Mouse (Mus musculus) midbrain, embryonic 15.5 days (tissue): ENCODE data around the gene Hcrtr1. TPM values are rescaled to one million over a fixed set of nuclear protein-coding genes. Genes with fewer than 3 reads are reported as not detected.
A peak's percentile ranks its signal among the peaks of the same experiment; 100 is the strongest.

Experiments used
- ATAC-seq: fragments of 200-750 bp; cut with Nextera tagmentation; replicated peaks from 2 replicates; pipeline ENCODE4 v1.8.0; 2017; ENCODE audit warnings: moderate TSS enrichment
- H3K27ac ChIP-seq: fragments of 300-500 bp; sonication (generic); 2 replicates; pipeline ENCODE4 v1.5.1; 2015; ENCODE audit warnings: mild to moderate bottlenecking, inconsistent platforms
- H3K27me3 ChIP-seq: fragments of 300-500 bp; sonication (generic); replicated peaks from 2 replicates; pipeline ENCODE4 v1.6.1; 2015; ENCODE audit warnings: inconsistent platforms
- H3K36me3 ChIP-seq: fragments of 300-500 bp; sonication (generic); replicated peaks from 2 replicates; pipeline ENCODE4 v1.6.1; 2015; ENCODE audit warnings: inconsistent platforms
- H3K4me1 ChIP-seq: fragments of 300-500 bp; sonication (generic); 2 replicates; pipeline ENCODE4 v1.6.1; 2015; ENCODE audit warnings: inconsistent platforms
- H3K4me2 ChIP-seq: fragments of 300-500 bp; sonication (generic); 2 replicates; pipeline ENCODE4 v1.6.1; 2015; ENCODE audit warnings: inconsistent platforms, mild to moderate bottlenecking, moderate library complexity
- H3K4me3 ChIP-seq: fragments of 300-500 bp; sonication (generic); 2 replicates; pipeline ENCODE4 v1.5.1; 2015; ENCODE audit warnings: mild to moderate bottlenecking, inconsistent platforms
- H3K9ac ChIP-seq: fragments of 300-500 bp; sonication (generic); 2 replicates; pipeline ENCODE4 v1.6.1; 2015; ENCODE audit warnings: mild to moderate bottlenecking, inconsistent platforms
- H3K9me3 ChIP-seq: fragments of 300-500 bp; sonication (generic); 2 replicates; pipeline ENCODE4 v1.6.1; 2016; ENCODE audit warnings: inconsistent platforms
- WGBS: fragments of 180-500 bp; shearing (Covaris S2); methylation state at CpG from one replicate; pipeline ENCODE4 v1.1.7; 2015; ENCODE audit warnings: mixed read lengths; 5-methylcytosine and 5-hydroxymethylcytosine counted together
- polyA plus RNA-seq: library from polyadenylated mRNA; unstranded; fragments of >200 nt; fragmentation: Nextera tagmentation; extraction: Ambion mirVana; gene quantifications from 2 replicates; pipeline ENCODE4 v1.2.1, GENCODE M21; 2015

Gene Hcrtr1
- polyA plus RNA-seq, 1 experiment from 2014 or later, result 3.3 TPM

- no peak overlapping the region for H3K4me3 ChIP-seq
- H3K27ac ChIP-seq, result no peak overlapping the region
- peaks cover 20% of the 10 kb centered on the region for H3K27me3 ChIP-seq
- H3K36me3 ChIP-seq, result no peaks in the 10 kb centered on the region
- ATAC-seq, result no peak
- H3K4me2 ChIP-seq, result no peak overlapping the region
- no peaks in the 10 kb centered on the region for H3K9me3 ChIP-seq
- peaks cover 20% of the 10 kb centered on the region for H3K4me1 ChIP-seq
- 82% methylated on average over 18 of the region's 18 CpGs for WGBS
- no peak overlapping the region for H3K9ac ChIP-seq
These were observed 26.9 kb upstream of the Hcrtr1 start for GRCm38 (mm10) chr4:130166061-130166460.

DNA sequence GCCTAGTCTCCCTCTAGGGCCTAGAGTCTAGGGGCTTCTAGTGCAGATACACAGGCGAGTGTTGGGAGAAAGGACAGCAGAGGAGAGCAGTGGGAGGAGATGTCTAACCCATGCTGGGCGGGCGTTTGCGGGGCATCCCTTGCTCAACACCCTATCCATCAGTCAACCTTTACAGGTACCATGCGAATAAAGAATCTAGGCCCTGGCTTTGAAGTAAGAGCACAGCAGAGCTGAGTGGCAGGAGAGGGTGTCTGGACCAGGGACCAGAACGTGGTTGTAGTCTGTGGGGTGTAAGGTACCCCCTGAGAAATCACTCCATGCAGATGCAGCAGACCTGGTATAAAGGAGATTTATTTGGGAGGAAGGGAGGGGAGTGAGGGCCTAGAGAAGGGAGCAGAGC lies 25.0 kb upstream of the Hcrtr1 start:
- WGBS, result 78% methylated on average over 6 of the region's 6 CpGs
- H3K27me3 ChIP-seq, result peaks cover 20% of the 10 kb centered on the region
- no peaks in the 10 kb centered on the region for H3K9me3 ChIP-seq
- no peak overlapping the region for H3K9ac ChIP-seq
- no peaks in the 10 kb centered on the region for H3K36me3 ChIP-seq
- peaks cover 20% of the 10 kb centered on the region for H3K4me1 ChIP-seq
- no peak overlapping the region for H3K27ac ChIP-seq
- H3K4me3 ChIP-seq, result no peak overlapping the region
- no peak overlapping the region for H3K4me2 ChIP-seq
- ATAC-seq, result no peak

- ATAC-seq, result no peak
- Histone ChIP-seq H3K4me2 (peak overlapping the region; percentile 34), H3K36me3 (no peaks in the 10 kb centered on the region), H3K4me1 (peaks cover 20% of the 10 kb centered on the region), H3K9me3 (no peaks in the 10 kb centered on the region), H3K27ac (no peak overlapping the region), H3K27me3 (peaks cover 20% of the 10 kb centered on the region), H3K4me3 (no peak overlapping the region), H3K9ac (no peak overlapping the region)
- WGBS, result 10% methylated on average over 19 of the region's 20 CpGs
These were observed 24.3 kb upstream of the Hcrtr1 start for GRCm38 (mm10) chr4:130163391-130163861.

DNA sequence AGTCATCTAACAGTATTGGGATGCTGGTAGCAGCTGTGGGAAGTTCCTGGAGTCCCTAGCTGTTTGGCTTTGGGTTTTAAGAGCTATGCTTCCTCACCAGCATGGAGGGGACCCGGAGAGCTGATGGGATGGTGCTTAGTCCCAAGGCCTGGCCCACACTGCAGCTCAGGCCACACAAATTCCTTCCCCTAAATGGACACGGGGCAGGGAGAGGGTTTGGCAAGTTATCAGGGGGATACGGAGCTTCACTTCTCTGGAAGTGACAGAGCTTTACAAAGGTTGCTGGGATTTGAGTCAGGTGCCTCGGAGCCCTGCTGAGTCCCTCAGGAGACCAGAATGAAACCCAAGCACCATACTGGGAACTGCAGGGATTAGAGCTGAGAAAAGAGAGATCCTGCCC lies 22.2 kb upstream of the Hcrtr1 start:
- Histone ChIP-seq H3K36me3 (no peaks in the 10 kb centered on the region), H3K4me2 (no peak overlapping the region), H3K9me3 (no peaks in the 10 kb centered on the region), H3K4me3 (no peak overlapping the region), H3K27me3 (peaks cover 16% of the 10 kb centered on the region), H3K27ac (no peak overlapping the region), H3K9ac (no peak overlapping the region), H3K4me1 (peaks cover 10% of the 10 kb centered on the region)
- WGBS, result 21% methylated on average over 4 of the region's 4 CpGs
- ATAC-seq, result no peak

GRCm38 (mm10) chr4:130156812-130157371 lies 17.7 kb upstream of the Hcrtr1 start:
- Histone ChIP-seq H3K27me3 (peaks cover 4% of the 10 kb centered on the region), H3K4me3 (no peak overlapping the region), H3K4me2 (no peak overlapping the region), H3K4me1 (no peaks in the 10 kb centered on the region), H3K27ac (no peak overlapping the region), H3K9me3 (no peaks in the 10 kb centered on the region), H3K9ac (no peak overlapping the region), H3K36me3 (no peaks in the 10 kb centered on the region)
- no peak for ATAC-seq
- 75% methylated on average over 12 of the region's 12 CpGs for WGBS

GRCm38 (mm10) chr4:130154250-130154649 lies 15.1 kb upstream of the Hcrtr1 start:
- no peaks in the 10 kb centered on the region for H3K9me3 ChIP-seq
- 90% methylated on average over 3 of the region's 3 CpGs for WGBS
- no peak overlapping the region for H3K9ac ChIP-seq
- no peak overlapping the region for H3K4me3 ChIP-seq
- H3K27me3 ChIP-seq, result peaks cover 4% of the 10 kb centered on the region
- H3K36me3 ChIP-seq, result no peaks in the 10 kb centered on the region
- no peak for ATAC-seq
- no peak overlapping the region for H3K27ac ChIP-seq
- no peak overlapping the region for H3K4me2 ChIP-seq
- H3K4me1 ChIP-seq, result no peaks in the 10 kb centered on the region

DNA sequence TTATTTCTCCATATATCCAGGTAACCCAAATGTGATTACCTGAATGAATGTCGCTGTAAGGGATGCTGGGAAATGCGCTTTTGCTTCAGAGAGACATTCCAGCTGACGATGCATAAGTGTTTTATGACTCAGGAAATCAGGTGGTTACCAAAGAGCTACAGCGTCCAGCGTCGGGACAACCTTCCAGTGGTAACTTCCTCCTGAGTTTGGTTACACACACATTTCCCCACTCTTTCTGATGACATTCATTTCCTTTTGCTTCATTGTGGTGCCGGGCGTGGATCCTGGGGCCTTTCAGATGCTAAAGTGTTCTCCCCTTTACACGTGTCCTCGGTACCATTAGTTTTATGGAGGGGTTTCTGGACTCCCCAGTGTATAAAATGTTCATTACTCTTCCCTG lies 9.2 kb upstream of the Hcrtr1 start:
- WGBS, result 81% methylated on average over 10 of the region's 10 CpGs
- no peak overlapping the region for H3K4me2 ChIP-seq

GRCm38 (mm10) chr4:130141786-130142185 lies 2.6 kb upstream of the Hcrtr1 start:
- Histone ChIP-seq H3K4me3 (no peak overlapping the region), H3K4me1 (peaks cover 28% of the 10 kb centered on the region), H3K9ac (no peak overlapping the region), H3K27me3 (peaks cover 30% of the 10 kb centered on the region), H3K9me3 (no peaks in the 10 kb centered on the region), H3K4me2 (no peak overlapping the region), H3K27ac (no peak overlapping the region), H3K36me3 (no peaks in the 10 kb centered on the region)
- ATAC-seq, result no peak
- 46% methylated on average over 3 of the region's 3 CpGs for WGBS

More for the DNA sequence above, 9.2 kb upstream of the Hcrtr1 start:
- Histone ChIP-seq H3K9ac (no peak overlapping the region), H3K4me1 (no peaks in the 10 kb centered on the region), H3K27ac (no peak overlapping the region), H3K4me3 (no peak overlapping the region), H3K36me3 (no peaks in the 10 kb centered on the region), H3K27me3 (peaks cover 4% of the 10 kb centered on the region), H3K9me3 (no peaks in the 10 kb centered on the region)
- no peak for ATAC-seq

- Histone ChIP-seq H3K4me1 (peaks cover 28% of the 10 kb centered on the region), H3K4me2 (no peak overlapping the region), H3K4me3 (no peak overlapping the region), H3K9ac (no peak overlapping the region), H3K27ac (no peak overlapping the region), H3K9me3 (no peaks in the 10 kb centered on the region), H3K36me3 (no peaks in the 10 kb centered on the region), H3K27me3 (peaks cover 30% of the 10 kb centered on the region)
- peak; percentile 31; the same call in 1 of the 2 replicates for ATAC-seq
- 48% methylated on average over 9 of the region's 9 CpGs for WGBS
These were observed 1.8 kb upstream of the Hcrtr1 start for GRCm38 (mm10) chr4:130140992-130141402.

DNA sequence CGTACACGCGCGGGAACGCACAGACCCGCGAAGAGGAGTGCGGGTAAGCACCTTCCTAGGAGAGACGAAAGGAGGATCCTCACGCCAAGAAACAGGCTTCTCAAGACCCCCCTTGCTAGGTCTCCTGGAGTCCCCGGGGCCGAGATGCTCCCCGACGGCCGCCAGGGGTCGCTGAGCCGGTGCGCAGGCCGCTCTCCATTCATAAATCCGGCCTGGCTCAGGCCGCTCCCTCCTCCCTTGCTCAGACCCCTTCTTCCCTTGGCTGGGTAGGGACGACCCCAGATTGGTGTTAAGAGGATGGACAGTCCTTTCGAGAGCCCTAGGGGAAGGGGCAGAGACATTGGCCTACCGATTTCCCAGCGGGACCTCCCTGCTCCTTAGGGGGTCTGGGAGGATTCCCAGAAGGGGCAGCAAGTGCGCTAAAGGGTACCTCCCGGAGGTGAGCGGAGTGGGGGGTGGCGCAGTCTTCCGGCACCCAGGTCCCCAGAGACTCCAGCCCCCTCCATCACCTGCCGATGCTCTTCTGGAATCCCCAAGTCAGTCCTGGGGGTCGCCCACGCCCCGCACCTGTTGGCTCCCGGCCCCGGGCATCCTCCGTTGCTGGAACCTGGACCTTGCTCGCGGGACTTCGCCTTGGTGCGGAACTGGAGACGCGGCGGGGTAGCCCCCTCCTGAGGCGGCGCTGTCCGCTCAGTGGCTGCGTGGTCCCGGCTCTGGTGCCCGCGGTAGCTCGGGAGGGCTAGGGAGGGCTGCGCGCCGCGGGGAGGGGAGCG lies 532 bp downstream of the Hcrtr1 start:
- H3K4me1 ChIP-seq, result peaks cover 28% of the 10 kb centered on the region
- WGBS, result under 1% methylated on average over 46 of the region's 57 CpGs
- peak overlapping the region; percentile 98 for H3K4me2 ChIP-seq
- peak overlapping the region; percentile 46 for H3K4me3 ChIP-seq
- no peaks in the 10 kb centered on the region for H3K9me3 ChIP-seq
- peak; percentile 72 for ATAC-seq
- H3K27ac ChIP-seq, result no peak overlapping the region
- H3K36me3 ChIP-seq, result no peaks in the 10 kb centered on the region
- peak overlapping the region; percentile 55 for H3K9ac ChIP-seq
- peaks cover 30% of the 10 kb centered on the region for H3K27me3 ChIP-seq

DNA sequence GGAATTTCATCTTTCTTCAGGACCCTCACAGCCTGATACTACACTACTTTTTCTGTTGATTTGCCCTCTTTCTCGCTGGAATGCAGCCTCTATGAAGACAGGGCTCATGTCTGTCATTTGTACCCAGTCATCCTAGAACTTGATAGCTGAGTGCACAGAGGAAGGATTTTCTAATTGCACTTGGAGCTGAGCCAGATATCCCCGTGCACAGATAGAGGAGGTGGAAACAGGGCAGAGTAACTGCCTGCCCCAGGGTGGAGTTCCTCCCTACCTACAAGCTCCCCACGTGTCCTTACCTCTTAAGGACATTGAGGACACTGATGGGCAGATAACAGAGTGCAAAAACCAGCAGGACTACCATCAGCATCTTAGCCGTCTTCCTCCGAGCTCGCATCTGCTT lies 5.8 kb downstream of the Hcrtr1 start:
- ATAC-seq, result no peak
- Histone ChIP-seq H3K27ac (no peak overlapping the region), H3K4me2 (no peak overlapping the region), H3K9me3 (no peaks in the 10 kb centered on the region), H3K9ac (no peak overlapping the region), H3K4me3 (no peak overlapping the region), H3K4me1 (peaks cover 5% of the 10 kb centered on the region), H3K27me3 (peaks cover 13% of the 10 kb centered on the region), H3K36me3 (no peaks in the 10 kb centered on the region)
- 64% methylated on average over 6 of the region's 6 CpGs for WGBS

- Histone ChIP-seq H3K27ac (no peak overlapping the region), H3K9ac (no peak overlapping the region), H3K4me2 (no peak overlapping the region), H3K9me3 (no peaks in the 10 kb centered on the region), H3K4me3 (no peak overlapping the region), H3K36me3 (peaks cover 5% of the 10 kb centered on the region; the same call in 1 of the 2 replicates), H3K27me3 (no peaks in the 10 kb centered on the region; the same call in 1 of the 2 replicates), H3K4me1 (no peaks in the 10 kb centered on the region)
- WGBS, result 83% methylated on average over 7 of the region's 7 CpGs
- no peak for ATAC-seq
These were observed 7.6 kb downstream of the Hcrtr1 start for GRCm38 (mm10) chr4:130131448-130132105.
